ENCODE assay signal across 19 mouse cellular contexts in the genomic region with DNA sequence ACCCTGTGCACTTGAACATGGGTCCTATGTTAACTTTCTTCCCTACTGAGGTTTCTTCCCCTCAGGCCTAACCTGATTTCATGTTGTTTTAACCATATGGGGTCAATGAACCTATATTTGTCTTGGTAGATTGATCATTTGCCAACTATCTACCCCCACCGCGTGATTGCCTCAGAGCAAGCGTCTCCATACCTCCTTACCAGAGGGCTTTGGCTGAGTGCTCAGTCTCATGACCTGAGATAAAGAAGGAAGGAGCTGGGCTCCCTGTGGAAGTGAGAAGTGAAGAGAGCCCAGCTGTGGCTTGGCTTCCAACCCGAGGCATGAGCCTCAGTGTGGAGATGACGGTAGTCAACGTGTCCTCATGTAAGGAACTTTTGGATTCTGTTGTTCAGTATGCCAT.
A peak's percentile ranks its signal among the peaks of the same experiment; 100 is the strongest.
DNase-seq lines count a peak whose midpoint lies in the region; ATAC-seq and TF ChIP-seq lines count a peak whose summit lies in the region.
"Had no signal": no experiment of that assay in that cellular context is flagged by ENCODE, and none has a peak within 500 bp of the region (broad histone marks: within the 10 kb centered on the region; RNA-seq: fewer than 3 reads in every experiment).

No protein-coding gene starts in this region.

- no peak overlapping the region for H3K4me3 ChIP-seq in forebrain, embryonic 13.5 days
- H3K4me3 ChIP-seq in forebrain, embryonic 11.5 days (ENCODE audit: low read depth, low read length): no peak overlapping the region
- no peak overlapping the region for H3K4me3 ChIP-seq in hindbrain, embryonic 15.5 days
- H3K4me3 ChIP-seq in hindbrain, embryonic 10.5 days: no peak overlapping the region
- H3K4me3 ChIP-seq in lung, postnatal 0 days (ENCODE audit: low read depth, low read length): no peak overlapping the region
- H3K4me3 ChIP-seq: embryonic facial prominence, embryonic 12.5 days; midbrain, embryonic 15.5 days; neural tube, embryonic 12.5 days had no signal

- peaks cover 33% of the 10 kb centered on the region for H3K4me1 ChIP-seq in forebrain, embryonic 13.5 days
- H3K4me1 ChIP-seq in forebrain, embryonic 11.5 days (replicated peaks; ENCODE audit: control insufficient read depth, insufficient read depth, low read length): no peaks in the 10 kb centered on the region; the same call in 1 of the 2 replicates
- peaks cover 16% of the 10 kb centered on the region; the same call in 1 of the 2 replicates for H3K4me1 ChIP-seq in hindbrain, embryonic 15.5 days (replicated peaks)
- H3K4me1 ChIP-seq in hindbrain, embryonic 10.5 days (replicated peaks): no peaks in the 10 kb centered on the region
- no peaks in the 10 kb centered on the region for H3K4me1 ChIP-seq in lung, postnatal 0 days (ENCODE audit: insufficient read depth, low read depth, low read length)
- H3K4me1 ChIP-seq: neural tube, embryonic 12.5 days had no signal

- ATAC-seq in forebrain, embryonic 13.5 days: no peak
- no peak for ATAC-seq in forebrain, embryonic 11.5 days (replicated peaks; ENCODE audit: low FRiP score)
- ATAC-seq in hindbrain, embryonic 15.5 days (ENCODE audit: low FRiP score, low read depth): no peak
- peak; percentile 48 for ATAC-seq in lung, postnatal 0 days
- ATAC-seq: midbrain, embryonic 15.5 days had no signal

- 97% methylated on average over 6 of the region's 6 CpGs for WGBS in forebrain, embryonic 13.5 days
- 93% methylated on average over 6 of the region's 6 CpGs for WGBS in forebrain, embryonic 11.5 days
- 91% methylated on average over 6 of the region's 6 CpGs for WGBS in hindbrain, embryonic 15.5 days
- 91% methylated on average over 6 of the region's 6 CpGs for WGBS in hindbrain, embryonic 10.5 days
- 60% methylated on average over 6 of the region's 6 CpGs for WGBS in lung, postnatal 0 days

- TF ChIP-seq CTCF in lung, postnatal 0 days (IDR thresholded peaks at IDR 0.05): no peak

- H3K9ac ChIP-seq in forebrain, embryonic 13.5 days: no peak overlapping the region
- H3K9ac ChIP-seq in forebrain, embryonic 11.5 days (ENCODE audit: low read length): no peak overlapping the region
- H3K9ac ChIP-seq in hindbrain, embryonic 15.5 days: no peak overlapping the region
- H3K9ac ChIP-seq in lung, postnatal 0 days (replicated peaks; ENCODE audit: low read depth): no peak overlapping the region
- H3K9ac ChIP-seq: embryonic facial prominence, embryonic 12.5 days; liver, embryonic 14.5 days; midbrain, embryonic 15.5 days; neural tube, embryonic 12.5 days had no signal

- H3K4me2 ChIP-seq in forebrain, embryonic 13.5 days: no peak overlapping the region
- no peak overlapping the region for H3K4me2 ChIP-seq in forebrain, embryonic 11.5 days (ENCODE audit: low read depth, low read length, severe bottlenecking)
- H3K4me2 ChIP-seq in hindbrain, embryonic 15.5 days: no peak overlapping the region
- H3K4me2 ChIP-seq in lung, postnatal 0 days (replicated peaks; ENCODE audit: low read depth, low read length): no peak overlapping the region
- H3K4me2 ChIP-seq: embryonic facial prominence, embryonic 12.5 days; midbrain, embryonic 15.5 days; neural tube, embryonic 12.5 days had no signal

- H3K27me3 ChIP-seq in forebrain, embryonic 13.5 days: no peaks in the 10 kb centered on the region
- no peaks in the 10 kb centered on the region for H3K27me3 ChIP-seq in forebrain, embryonic 11.5 days (ENCODE audit: control insufficient read depth, insufficient read depth, low read length)
- no peaks in the 10 kb centered on the region for H3K27me3 ChIP-seq in hindbrain, embryonic 15.5 days
- H3K27me3 ChIP-seq in hindbrain, embryonic 10.5 days (ENCODE audit: insufficient read depth, poor library complexity, severe bottlenecking): no peaks in the 10 kb centered on the region
- no peaks in the 10 kb centered on the region for H3K27me3 ChIP-seq in lung, postnatal 0 days (replicated peaks; ENCODE audit: insufficient read depth, low read length)
- H3K27me3 ChIP-seq: embryonic facial prominence, embryonic 12.5 days; midbrain, embryonic 15.5 days; neural tube, embryonic 12.5 days had no signal

- no peaks in the 10 kb centered on the region; the same call in 1 of the 2 replicates for H3K9me3 ChIP-seq in forebrain, embryonic 13.5 days (replicated peaks)
- H3K9me3 ChIP-seq in forebrain, embryonic 11.5 days (ENCODE audit: control insufficient read depth, low read length): no peaks in the 10 kb centered on the region
- H3K9me3 ChIP-seq in hindbrain, embryonic 15.5 days: no peaks in the 10 kb centered on the region
- H3K9me3 ChIP-seq in hindbrain, embryonic 10.5 days: no peaks in the 10 kb centered on the region
- no peaks in the 10 kb centered on the region for H3K9me3 ChIP-seq in lung, postnatal 0 days (ENCODE audit: low read length)
- H3K9me3 ChIP-seq: embryonic facial prominence, embryonic 12.5 days; midbrain, embryonic 15.5 days; neural tube, embryonic 12.5 days had no signal

- no peak for TF ChIP-seq EP300 in lung, postnatal 0 days (IDR thresholded peaks at IDR 0.05)

- no peak for DNase-seq in forebrain, embryonic 11.5 days (ENCODE audit: low spot score)
- no peak for DNase-seq in hindbrain, embryonic 10.5 days (ENCODE audit: low spot score)
- DNase-seq in lung, postnatal 0 days (ENCODE audit: low spot score): peak; percentile 19
- no peak for DNase-seq in lung, postnatal 4 days
- no peak for DNase-seq in MN1 (ENCODE audit: low spot score)
- DNase-seq: adrenal gland, adult 2 months; gastrocnemius, postnatal 36 days; layer of hippocampus, adult 9-11 months; right cerebral cortex, postnatal 14 days had no signal

- 0 out of 2 replicates have a peak overlapping the region, but pooled peaks have one; percentile 32 for H3K27ac ChIP-seq in forebrain, embryonic 13.5 days
- no peak overlapping the region for H3K27ac ChIP-seq in forebrain, embryonic 11.5 days (ENCODE audit: low read depth, low read length)
- 0 out of 2 replicates have a peak overlapping the region, but pooled peaks have one; percentile 4 for H3K27ac ChIP-seq in hindbrain, embryonic 15.5 days (replicated peaks)
- no peak overlapping the region for H3K27ac ChIP-seq in hindbrain, embryonic 10.5 days
- no peak overlapping the region for H3K27ac ChIP-seq in lung, postnatal 0 days (ENCODE audit: low read length)
- H3K27ac ChIP-seq: embryonic facial prominence, embryonic 12.5 days; hindbrain, postnatal 0 days; kidney, postnatal 0 days; liver, embryonic 14.5 days; macrophage; midbrain, embryonic 15.5 days; neural tube, embryonic 12.5 days; stomach, postnatal 0 days had no signal

- H3K36me3 ChIP-seq in forebrain, embryonic 13.5 days (ENCODE audit: poor library complexity, severe bottlenecking): no peaks in the 10 kb centered on the region
- no peaks in the 10 kb centered on the region for H3K36me3 ChIP-seq in forebrain, embryonic 11.5 days (ENCODE audit: control insufficient read depth, insufficient read depth, low read length)
- no peaks in the 10 kb centered on the region for H3K36me3 ChIP-seq in hindbrain, embryonic 15.5 days
- no peaks in the 10 kb centered on the region for H3K36me3 ChIP-seq in hindbrain, embryonic 10.5 days
- no peaks in the 10 kb centered on the region for H3K36me3 ChIP-seq in lung, postnatal 0 days (ENCODE audit: insufficient read depth, low read length)
- H3K36me3 ChIP-seq: embryonic facial prominence, embryonic 12.5 days; midbrain, embryonic 15.5 days; neural tube, embryonic 12.5 days had no signal

Comparison
In these comparisons a context has a peak if more than half of its experiments do, and no peak if none do; other contexts are left out.
1. H3K27ac ChIP-seq: peak in forebrain, embryonic 13.5 days (single experiment) and hindbrain, embryonic 15.5 days (single experiment); none in forebrain, embryonic 11.5 days (single experiment), hindbrain, embryonic 10.5 days (single experiment) and lung, postnatal 0 days (single experiment).